Mouse (Mus musculus): ENCODE measurements around the gene Alox8. TPM values are rescaled to one million over a fixed set of nuclear protein-coding genes. Genes with fewer than 3 reads are reported as not detected.

The Alox8 gene
- polyA plus RNA-seq, 1 experiment = not detected

GRCm38 (mm10) chr11:69147546-69147945 lies 50.1 kb downstream of the Alox8 start:
- Histone ChIP-seq H3K27me3 (ENCODE audit: control insufficient read depth, insufficient read depth, low read length) (peaks cover 5% of the 10 kb centered on the region; the same call in 1 of the 2 replicates), H3K36me3 (ENCODE audit: control insufficient read depth, insufficient read depth, low read length) (no peaks in the 10 kb centered on the region), H3K4me1 (ENCODE audit: control insufficient read depth, insufficient read depth, insufficient read length, low read length) (no peaks in the 10 kb centered on the region), H3K4me3 (ENCODE audit: low read depth, low read length) (no peak overlapping the region), H3K27ac (ENCODE audit: insufficient read depth, low read depth, low read length) (no peak overlapping the region)
- no peak for TF ChIP-seq POLR2A (IDR thresholded peaks at IDR 0.05; ENCODE audit: low read depth, low read length)
- TF ChIP-seq CTCF (IDR thresholded peaks at IDR 0.05; ENCODE audit: extremely low read depth, insufficient read length, insufficient replicate concordance, low read depth, low read length) = no peak
- WGBS = 75% methylated on average over 7 of the region's 7 CpGs

GRCm38 (mm10) chr11:69135361-69135760 lies 62.3 kb downstream of the Alox8 start:
- Histone ChIP-seq H3K27me3 (ENCODE audit: control insufficient read depth, insufficient read depth, low read length) (no peaks in the 10 kb centered on the region), H3K27ac (ENCODE audit: insufficient read depth, low read depth, low read length) (no peak overlapping the region), H3K4me1 (ENCODE audit: control insufficient read depth, insufficient read depth, insufficient read length, low read length) (peaks cover 11% of the 10 kb centered on the region), H3K4me3 (ENCODE audit: low read depth, low read length) (no peak overlapping the region), H3K36me3 (ENCODE audit: control insufficient read depth, insufficient read depth, low read length) (no peaks in the 10 kb centered on the region)
- no peak for TF ChIP-seq POLR2A (IDR thresholded peaks at IDR 0.05; ENCODE audit: low read depth, low read length)
- TF ChIP-seq CTCF (IDR thresholded peaks at IDR 0.05; ENCODE audit: extremely low read depth, insufficient read length, insufficient replicate concordance, low read depth, low read length) = no peak
- 83% methylated on average over 6 of the region's 6 CpGs for WGBS

GRCm38 (mm10) chr11:69134622-69134968 lies 63.0 kb downstream of the Alox8 start:
- peaks cover 11% of the 10 kb centered on the region for H3K4me1 ChIP-seq (ENCODE audit: control insufficient read depth, insufficient read depth, insufficient read length, low read length)
- WGBS = 42% methylated on average over 8 of the region's 8 CpGs
- H3K4me3 ChIP-seq (ENCODE audit: low read depth, low read length) = peak overlapping the region; percentile 66

More at GRCm38 (mm10) chr11:69134622-69134968, 63.0 kb downstream of the Alox8 start:
- Histone ChIP-seq H3K36me3 (ENCODE audit: control insufficient read depth, insufficient read depth, low read length) (no peaks in the 10 kb centered on the region), H3K27me3 (ENCODE audit: control insufficient read depth, insufficient read depth, low read length) (no peaks in the 10 kb centered on the region), H3K27ac (ENCODE audit: insufficient read depth, low read depth, low read length) (no peak overlapping the region)
- no peak for TF ChIP-seq CTCF (IDR thresholded peaks at IDR 0.05; ENCODE audit: extremely low read depth, insufficient read length, insufficient replicate concordance, low read depth, low read length)
- no peak for TF ChIP-seq POLR2A (IDR thresholded peaks at IDR 0.05; ENCODE audit: low read depth, low read length)

Other genes with a start within 250 kb of the Alox8 start
- gene Arhgef15, start 240.4 kb downstream of the Alox8 start, polyA plus RNA-seq (2012; rRNA removed) = 9.9 and 19.5 TPM in 2 replicates
- 13.7 and 21.5 TPM in 2 replicates for gene Slc25a35, start 229.7 kb downstream of the Alox8 start, polyA plus RNA-seq (2012; rRNA removed)
- gene Rangrf, start 222.7 kb downstream of the Alox8 start, polyA plus RNA-seq (2012; rRNA removed) = 21.2 and 29.7 TPM in 2 replicates
- 4.7 and 6.0 TPM in 2 replicates for gene Pfas, start 189.4 kb downstream of the Alox8 start, polyA plus RNA-seq (2012; rRNA removed)
- gene Ctc1, start 181.9 kb downstream of the Alox8 start, polyA plus RNA-seq (2012; rRNA removed) = 14.0 and 20.0 TPM in 2 replicates
- gene Aurkb, start 152.2 kb downstream of the Alox8 start, polyA plus RNA-seq (2012; rRNA removed) = 15.5 and 30.8 TPM in 2 replicates
- gene Borcs6, start 138.1 kb downstream of the Alox8 start, polyA plus RNA-seq (2012; rRNA removed) = 13.2 and 28.5 TPM in 2 replicates
- gene Tmem107, start 127.0 kb downstream of the Alox8 start, polyA plus RNA-seq (2012; rRNA removed) = 11.8 and 12.8 TPM in 2 replicates
- 33.5 and 84.4 TPM in 2 replicates for gene Vamp2, start 109.4 kb downstream of the Alox8 start, polyA plus RNA-seq (2012; rRNA removed)
- gene Per1, start 102.6 kb downstream of the Alox8 start, polyA plus RNA-seq (2012; rRNA removed) = 5.4 and 13.9 TPM in 2 replicates
- gene Hes7, start 77.4 kb downstream of the Alox8 start, polyA plus RNA-seq (2012; rRNA removed) = 1.1 and 1.7 TPM in 2 replicates
- 0.29 and 0.38 TPM in 2 replicates for gene 9130213A22Rik, start 75.3 kb downstream of the Alox8 start, polyA plus RNA-seq (2012; rRNA removed)
- gene Aloxe3, start 71.9 kb downstream of the Alox8 start, polyA plus RNA-seq (2012; rRNA removed) = 0.13 and 1.2 TPM in 2 replicates
- gene Alox12b, start 40.9 kb downstream of the Alox8 start, polyA plus RNA-seq (2012; rRNA removed) = not detected in 2 replicates
- not detected in 2 replicates for gene Gucy2e, start 39.2 kb upstream of the Alox8 start, polyA plus RNA-seq (2012; rRNA removed)
- 2.6 and 5.3 TPM in 2 replicates for gene Cntrob, start 125.9 kb upstream of the Alox8 start, polyA plus RNA-seq (2012; rRNA removed)
- gene Trappc1, start 126.1 kb upstream of the Alox8 start, polyA plus RNA-seq (2012; rRNA removed) = 22.9 and 31.7 TPM in 2 replicates
- 0.43 and 0.65 TPM in 2 replicates for gene Kcnab3, start 128.4 kb upstream of the Alox8 start, polyA plus RNA-seq (2012; rRNA removed)
- gene Rnf227, start 142.6 kb upstream of the Alox8 start, polyA plus RNA-seq (2012; rRNA removed) = 0.25 and 0.65 TPM in 2 replicates
- 86.3 and 240 TPM in 2 replicates for gene Chd3, start 171.6 kb upstream of the Alox8 start, polyA plus RNA-seq (2012; rRNA removed)
- gene Naa38, start 197.6 kb upstream of the Alox8 start, polyA plus RNA-seq (2012; rRNA removed) = 129 and 163 TPM in 2 replicates
- gene Cyb5d1, start 197.8 kb upstream of the Alox8 start, polyA plus RNA-seq (2012; rRNA removed) = 4.3 and 5.3 TPM in 2 replicates
- gene Tmem88, start 200.4 kb upstream of the Alox8 start, polyA plus RNA-seq (2012; rRNA removed) = 11.2 and 16.5 TPM in 2 replicates
- gene Kdm6b, start 215.8 kb upstream of the Alox8 start, polyA plus RNA-seq (2012; rRNA removed) = 13.5 and 35.4 TPM in 2 replicates